Mouse (Mus musculus): ENCODE data around the gene Slc25a38.

Gene Slc25a38

GRCm38 (mm10) chr9:120110211-120111018 is at the start of gene Slc25a38:
Gene Slc25a38, plus strand, starts transcription at chr9:120110374.
- peak; percentile 91 for DNase-seq (ENCODE audit: low read depth, low spot score)

DNA sequence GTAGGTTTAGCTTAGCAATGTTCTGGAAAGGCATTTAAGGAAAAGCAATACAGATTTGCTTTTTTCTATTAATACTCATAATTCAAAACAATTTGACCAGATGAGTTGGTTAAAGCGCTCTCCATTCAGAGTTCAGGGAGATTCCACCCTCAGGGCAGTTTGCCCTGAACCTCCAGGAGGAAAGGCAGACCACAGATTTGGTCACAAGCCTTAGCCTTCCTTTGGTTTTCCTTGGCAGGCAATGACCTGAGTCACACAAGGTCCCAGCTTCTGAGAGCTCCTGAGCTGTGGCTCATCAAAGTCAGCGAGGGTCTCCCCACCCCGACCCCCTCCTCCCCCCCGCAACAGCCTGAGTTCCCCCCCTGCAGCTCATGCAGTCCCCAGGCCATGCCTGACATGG is 45.9 kb upstream of the Slc25a38 start:
- DNase-seq (ENCODE audit: low read depth, low spot score), result no peak

DNA sequence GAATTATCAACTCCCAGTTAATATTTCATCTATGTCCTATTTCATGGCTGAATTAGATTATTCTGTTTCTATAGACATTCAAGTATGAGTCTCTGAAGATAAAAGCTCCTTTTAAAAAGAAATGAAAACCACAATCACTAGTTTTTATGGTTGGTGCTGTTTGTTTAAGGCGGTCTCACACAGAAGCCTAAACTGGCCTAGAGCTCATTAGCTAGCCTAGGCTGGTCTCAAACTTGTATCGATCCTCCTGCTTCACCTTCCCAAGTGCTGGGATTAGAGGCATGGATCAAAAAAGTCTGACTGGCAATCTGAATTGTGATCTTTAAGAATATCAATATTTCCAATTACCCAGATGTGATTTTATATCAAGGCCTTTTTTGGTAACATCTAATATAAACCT is 42.6 kb upstream of the Slc25a38 start:
- no peak for DNase-seq (ENCODE audit: low read depth, low spot score)

DNA sequence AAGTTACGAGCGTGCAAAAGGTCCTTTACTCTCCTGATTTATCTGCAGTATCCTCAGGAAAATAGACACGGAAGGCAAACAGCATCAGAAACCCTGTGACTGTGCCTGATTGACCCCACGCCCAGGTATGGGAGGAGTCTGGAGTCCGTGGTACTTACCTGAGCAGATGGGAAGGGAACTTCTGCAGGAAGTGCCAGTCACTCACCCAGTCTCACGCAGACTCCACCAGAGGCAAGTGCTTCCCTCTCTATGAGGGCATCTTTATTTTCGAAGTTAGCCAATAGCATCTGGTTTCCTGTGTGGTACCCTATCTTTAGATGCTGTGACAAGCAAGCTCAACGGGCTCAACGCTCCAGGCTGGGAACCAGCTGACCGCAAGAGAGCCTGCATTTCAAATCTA is 42.1 kb upstream of the Slc25a38 start:
- no peak for DNase-seq (ENCODE audit: low read depth, low spot score)

- no peak for DNase-seq (ENCODE audit: low read depth, low spot score)
Measured at GRCm38 (mm10) chr9:120069779-120070178, 40.4 kb upstream of the Slc25a38 start, which contains the start of gene Cx3cr1. Gene Cx3cr1, minus strand, starts transcription at chr9:120069879.

- DNase-seq (ENCODE audit: low read depth, low spot score), result no peak
Measured at GRCm38 (mm10) chr9:120071251-120071650, 38.9 kb upstream of the Slc25a38 start.

GRCm38 (mm10) chr9:120073169-120073568 is 37.0 kb upstream of the Slc25a38 start:
- no peak for DNase-seq (ENCODE audit: low read depth, low spot score)

GRCm38 (mm10) chr9:120074516-120074915 is 35.7 kb upstream of the Slc25a38 start:
- DNase-seq (ENCODE audit: low read depth, low spot score), result no peak

DNA sequence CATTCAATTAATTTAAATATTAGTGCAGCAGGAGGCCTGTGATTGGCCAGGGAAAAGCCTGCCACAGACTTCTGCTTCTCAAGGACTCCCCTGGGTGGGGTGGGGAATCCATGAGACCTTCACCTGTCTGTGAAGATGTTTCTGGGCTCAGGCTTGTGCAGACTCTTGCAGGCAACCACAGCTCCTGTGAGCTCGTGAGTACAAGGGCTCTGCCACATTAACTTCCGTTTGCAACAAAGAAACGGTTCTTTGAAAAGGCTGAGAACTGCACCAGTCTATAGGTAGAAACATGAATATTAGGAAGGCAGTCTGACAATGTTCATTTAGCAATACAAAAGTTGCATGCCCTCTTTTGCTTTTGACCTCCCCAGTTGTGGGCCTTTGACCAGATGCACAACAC is 31.9 kb upstream of the Slc25a38 start:
- no peak for DNase-seq (ENCODE audit: low read depth, low spot score)

DNA sequence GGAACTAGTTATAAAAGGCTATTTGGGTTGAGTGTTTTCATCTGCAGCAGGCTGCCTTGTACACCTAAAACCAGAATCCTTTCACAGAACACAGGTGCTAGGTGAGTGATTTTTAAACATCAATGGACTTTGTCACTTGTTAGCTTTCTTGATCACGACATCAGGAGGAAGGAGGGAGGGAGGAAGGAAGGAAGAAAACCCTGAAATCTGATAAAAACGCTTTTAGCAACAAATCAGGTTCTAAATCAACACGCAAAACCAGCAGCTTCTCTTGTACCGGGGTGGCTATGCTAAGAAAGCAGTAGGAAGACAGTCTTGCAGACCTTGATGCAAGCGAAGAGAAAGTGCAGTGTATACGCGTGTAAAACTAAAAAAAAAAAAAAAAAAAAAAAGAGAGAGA is 30.3 kb upstream of the Slc25a38 start:
- DNase-seq (ENCODE audit: low read depth, low spot score), result no peak

DNA sequence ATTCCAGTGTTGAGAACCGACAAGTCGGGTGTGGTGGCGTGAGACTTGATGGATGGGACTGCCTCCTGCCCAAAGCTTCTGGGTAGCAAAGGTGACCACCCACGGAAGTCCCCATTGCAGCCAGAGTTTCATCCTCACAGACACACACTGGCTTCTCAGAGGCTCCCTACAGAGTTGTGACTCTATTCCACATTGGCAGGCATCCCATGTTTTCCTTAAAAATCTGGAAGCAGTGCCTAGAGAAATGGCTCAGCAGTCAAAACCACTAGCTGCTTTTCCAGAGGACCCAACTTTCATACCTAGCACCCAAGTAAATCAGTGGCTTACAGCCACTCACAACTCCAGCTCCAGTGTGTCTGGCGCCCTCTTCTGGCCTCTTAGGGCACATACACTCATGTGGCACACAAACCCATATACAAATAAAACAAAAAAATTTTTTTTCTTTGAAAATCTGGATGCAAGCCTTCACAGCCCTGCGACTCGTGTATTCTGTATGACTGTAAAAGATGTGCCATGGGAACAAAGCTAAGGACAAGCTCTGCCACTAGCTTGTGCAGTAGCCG is 29.5 kb upstream of the Slc25a38 start:
- DNase-seq (ENCODE audit: low read depth, low spot score), result peak; percentile 29

DNA sequence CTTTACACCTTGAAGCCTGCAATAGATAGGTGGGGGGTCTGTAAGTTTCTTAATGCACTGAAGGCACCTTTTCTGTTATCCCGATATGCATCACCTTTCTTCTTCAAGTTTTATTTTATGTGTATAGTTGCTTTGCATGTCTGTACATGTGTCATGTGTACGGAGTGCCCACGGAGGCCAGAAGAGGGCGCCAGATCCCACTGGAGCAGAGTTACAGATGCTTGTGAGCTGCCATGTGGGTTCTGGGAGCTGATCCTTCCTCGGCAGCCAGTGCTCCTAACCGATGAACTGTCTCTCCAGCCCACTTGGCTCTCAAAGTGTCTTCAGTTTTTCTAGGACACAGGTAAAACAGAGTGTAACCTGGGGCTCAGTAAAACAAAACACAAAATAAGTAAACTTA is 28.9 kb upstream of the Slc25a38 start:
- DNase-seq (ENCODE audit: low read depth, low spot score), result no peak

- DNase-seq (ENCODE audit: low read depth, low spot score), result no peak
Measured at GRCm38 (mm10) chr9:120081967-120082366, 28.2 kb upstream of the Slc25a38 start.

DNA sequence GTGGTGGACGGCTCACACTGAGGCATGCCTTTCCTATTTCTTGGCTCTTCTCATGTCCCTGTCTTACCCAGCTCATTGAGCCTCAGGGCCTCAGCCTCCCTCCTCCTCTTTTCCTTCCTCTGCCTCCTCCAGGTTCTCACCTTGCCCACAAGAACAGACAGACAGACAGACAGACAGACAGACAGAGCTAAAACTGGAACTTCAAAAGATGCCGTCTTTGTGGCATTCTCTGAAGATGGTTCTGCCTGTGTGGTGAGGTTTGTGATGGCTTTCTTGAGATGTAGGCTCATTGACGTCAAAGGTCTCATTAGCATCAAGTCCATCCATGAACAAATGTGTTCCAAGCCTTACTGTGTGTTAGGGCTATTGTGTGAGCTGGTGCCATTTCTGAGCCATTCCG is 27.5 kb upstream of the Slc25a38 start:
- no peak for DNase-seq (ENCODE audit: low read depth, low spot score)

DNA sequence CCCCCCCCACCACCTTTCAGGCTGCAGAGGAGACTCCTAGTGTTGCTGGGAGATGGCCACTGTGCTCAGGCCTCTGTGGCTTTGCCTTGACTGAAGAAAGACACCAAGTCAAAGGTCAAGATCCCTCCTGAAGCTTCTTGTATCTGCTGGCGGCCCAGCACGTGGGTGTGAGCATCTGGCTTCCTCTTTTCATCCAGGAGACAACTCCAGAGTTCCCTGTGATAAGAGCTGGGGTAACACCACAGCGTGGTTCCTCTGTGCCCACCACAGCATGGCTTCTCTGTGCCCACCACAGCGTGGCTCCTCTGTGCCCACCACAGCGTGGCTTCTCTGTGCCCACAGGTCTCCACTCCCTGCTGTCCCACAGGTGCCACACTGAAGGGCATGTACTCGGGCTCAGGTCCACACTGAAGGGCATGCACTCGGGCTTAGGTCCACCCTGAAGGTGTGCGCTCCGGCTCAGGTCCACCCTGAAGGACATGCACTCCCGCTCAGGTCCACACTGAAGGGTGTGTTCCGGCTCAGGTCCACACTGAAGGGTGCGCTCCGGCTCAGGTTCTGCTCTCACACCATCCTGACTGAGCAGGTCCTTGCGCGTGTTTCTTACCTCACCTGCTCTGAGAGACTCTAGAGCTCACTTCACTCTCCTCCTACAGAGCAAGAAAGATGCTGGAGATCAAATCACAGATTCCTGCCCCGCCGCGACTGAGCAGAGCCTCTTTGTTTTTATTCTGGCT is 26.8 kb upstream of the Slc25a38 start:
- no peak for DNase-seq (ENCODE audit: low read depth, low spot score)

GRCm38 (mm10) chr9:120084406-120084805 is 25.8 kb upstream of the Slc25a38 start:
- no peak for DNase-seq (ENCODE audit: low read depth, low spot score)

DNA sequence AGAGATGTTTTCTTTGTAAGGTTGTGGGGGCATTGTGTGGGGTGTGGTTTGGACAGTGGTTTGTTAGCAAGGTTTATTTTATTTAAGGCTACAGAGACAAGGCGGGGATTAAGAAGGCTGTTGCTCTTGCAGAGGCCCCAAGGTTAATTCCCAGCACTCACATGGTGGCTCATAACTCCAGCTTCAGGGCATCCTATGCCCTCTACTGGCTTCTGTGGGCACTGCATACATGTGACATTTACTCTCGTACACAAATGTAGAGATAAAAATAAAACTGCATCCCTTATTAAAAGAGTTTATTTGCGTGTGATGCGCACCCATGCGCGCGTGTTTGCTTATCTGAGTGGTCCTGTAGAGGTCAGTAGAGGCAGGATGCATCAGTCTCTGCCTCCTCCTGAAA is 21.0 kb upstream of the Slc25a38 start:
- no peak for DNase-seq (ENCODE audit: low read depth, low spot score)

GRCm38 (mm10) chr9:120091086-120091485 is 19.1 kb upstream of the Slc25a38 start:
- DNase-seq (ENCODE audit: low read depth, low spot score), result no peak

DNA sequence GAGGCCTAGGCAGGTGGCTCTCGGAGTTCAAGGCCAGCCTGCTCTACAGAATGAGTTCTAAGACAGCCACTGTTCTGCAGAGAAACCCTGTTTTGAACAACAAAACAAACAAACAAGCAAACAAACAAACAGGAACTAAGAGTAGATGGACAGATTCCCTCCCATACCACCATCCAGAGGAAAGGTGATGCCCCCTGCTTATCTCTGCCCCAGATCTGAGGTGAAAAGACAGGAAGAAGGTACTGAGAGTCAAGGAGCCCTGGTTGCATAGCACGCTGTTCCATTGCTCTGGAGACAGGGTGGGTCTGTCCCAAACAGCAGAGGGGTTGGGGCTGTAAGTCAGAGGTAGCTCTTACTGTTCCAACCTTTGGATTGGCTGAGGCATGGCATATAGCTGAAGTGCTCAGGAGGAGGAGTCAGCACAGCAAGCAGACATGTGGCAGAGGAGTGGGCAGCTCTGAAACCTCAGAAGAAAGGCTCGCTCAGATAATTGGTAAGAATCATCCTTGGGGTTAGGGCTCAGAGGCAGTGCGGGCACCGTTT is 18.4 kb upstream of the Slc25a38 start, which contains the start of gene Ccr8:
Gene Ccr8 (plus strand): TSS at position 419 of the 543 bp plus-strand sequence.
- DNase-seq (ENCODE audit: low read depth, low spot score), result no peak

DNA sequence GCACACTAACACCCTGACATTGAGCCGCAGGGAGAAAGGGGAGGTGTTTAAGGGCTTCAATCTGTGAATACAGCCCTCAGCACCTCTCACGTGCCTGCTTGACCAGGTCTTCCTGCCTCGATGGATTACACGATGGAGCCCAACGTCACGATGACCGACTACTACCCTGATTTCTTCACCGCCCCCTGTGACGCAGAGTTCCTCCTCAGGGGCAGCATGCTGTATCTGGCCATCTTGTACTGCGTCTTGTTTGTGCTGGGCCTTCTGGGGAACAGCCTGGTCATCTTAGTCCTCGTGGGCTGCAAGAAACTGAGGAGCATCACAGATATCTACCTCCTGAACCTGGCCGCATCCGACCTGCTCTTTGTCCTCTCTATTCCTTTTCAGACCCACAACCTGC is 16.5 kb upstream of the Slc25a38 start:
- no peak for DNase-seq (ENCODE audit: low read depth, low spot score)

DNA sequence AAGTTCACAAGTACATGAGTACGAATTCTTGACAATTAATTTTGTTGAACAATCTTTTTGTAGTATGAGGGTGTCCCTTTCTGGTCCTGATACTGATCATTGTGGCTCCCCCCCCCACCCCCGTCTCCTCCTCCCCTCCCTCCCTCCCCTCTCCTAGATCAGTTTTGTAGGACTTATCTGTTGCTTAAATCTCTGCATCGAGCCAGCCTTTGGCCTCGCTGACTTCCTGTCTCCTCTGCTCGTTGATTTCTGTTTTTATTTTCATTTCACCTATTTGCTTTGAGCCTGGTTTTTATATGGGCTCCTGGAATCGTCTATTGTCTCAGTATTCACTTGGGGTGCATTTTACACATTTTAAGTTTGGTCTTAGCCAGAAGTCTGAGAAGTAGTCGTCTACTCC is 14.3 kb upstream of the Slc25a38 start:
- no peak for DNase-seq (ENCODE audit: low read depth, low spot score)

GRCm38 (mm10) chr9:120098682-120099081 is 11.5 kb upstream of the Slc25a38 start:
- peak; percentile 34 for DNase-seq (ENCODE audit: low read depth, low spot score)
